Mouse (Mus musculus): ENCODE results near the gene Kit. TPM values are rescaled to one million over a fixed set of nuclear protein-coding genes. Genes with fewer than 3 reads are reported as not detected.

Kit gene
- polyA plus RNA-seq (2012; rRNA removed), result 10.8 and 11.3 TPM in 2 replicates

DNA sequence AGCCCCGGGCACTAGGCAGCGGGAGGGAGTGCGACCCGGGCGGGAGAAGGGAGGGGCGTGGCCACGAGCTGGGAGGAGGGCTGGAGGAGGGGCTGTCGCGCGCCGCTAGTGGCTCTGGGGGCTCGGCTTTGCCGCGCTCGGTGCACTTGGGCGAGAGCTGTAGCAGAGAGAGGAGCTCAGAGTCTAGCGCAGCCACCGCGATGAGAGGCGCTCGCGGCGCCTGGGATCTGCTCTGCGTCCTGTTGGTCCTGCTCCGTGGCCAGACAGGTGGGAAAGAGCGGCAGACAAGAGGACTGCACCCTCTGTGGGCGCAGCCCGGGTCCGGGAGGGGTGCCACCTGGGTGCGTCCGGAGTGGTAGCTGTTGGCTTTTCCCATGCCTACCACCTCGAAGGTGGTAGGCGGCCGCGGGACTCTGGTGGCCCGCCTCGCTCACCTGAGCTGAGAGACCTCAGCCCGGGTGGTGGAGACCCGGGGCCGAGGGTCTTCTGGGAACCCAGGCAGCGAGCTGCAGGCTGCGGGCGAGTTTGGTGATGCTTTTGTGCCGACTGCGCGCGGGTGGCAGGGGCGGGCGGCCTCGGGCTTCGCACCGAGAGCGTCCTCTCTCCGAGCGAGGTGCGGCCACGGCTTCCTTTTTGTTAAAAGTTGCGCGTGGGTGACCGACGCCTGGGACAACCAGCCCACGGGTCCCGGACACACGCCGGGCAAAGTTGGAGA is at the start of gene Kit:
Gene Kit (plus strand): TSS at position 65 of the 715 bp plus-strand sequence.

Data from liver, embryonic 14 days (tissue).